Mouse (Mus musculus): ENCODE results near the gene Prdx1. TPM values are rescaled to one million over a fixed set of nuclear protein-coding genes. Genes with fewer than 3 reads are reported as not detected.
A peak's percentile ranks its signal among the peaks of the same experiment; 100 is the strongest.

Gene Prdx1
- polyA plus RNA-seq, 1 experiment from 2014 or later = 1,503 TPM

DNA sequence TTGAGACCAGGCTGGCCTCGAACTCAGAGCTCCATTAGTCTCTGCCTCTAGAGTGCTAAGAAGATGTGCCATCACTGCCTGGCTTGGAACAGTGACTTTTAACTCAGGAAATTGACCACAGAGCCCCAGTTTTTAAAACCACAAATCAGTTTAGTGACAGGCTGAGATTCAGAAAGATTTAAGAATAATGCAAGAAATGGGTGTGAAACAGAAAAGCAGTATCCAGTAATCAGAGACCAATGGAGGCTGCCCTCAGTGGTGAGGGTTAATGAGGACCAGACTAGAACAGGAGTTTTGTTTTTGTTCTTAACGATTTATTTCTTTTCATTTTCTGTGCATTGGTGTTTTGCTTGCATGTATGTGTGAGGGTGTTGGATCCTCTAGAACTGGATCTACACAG, 679 bp upstream of the Prdx1 start:
- H3K9ac ChIP-seq (ENCODE audit: low read depth, low read length) = peak overlapping the region; percentile 77; the same call in 1 of the 2 replicates
- peaks cover 20% of the 10 kb centered on the region for H3K36me3 ChIP-seq (ENCODE audit: control insufficient read depth, insufficient read depth, low read length)
- peak overlapping the region; percentile 95 for H3K27ac ChIP-seq (ENCODE audit: low read depth, low read length)
- peak overlapping the region; percentile 75 for H3K4me2 ChIP-seq (replicated peaks; ENCODE audit: low read depth, low read length)
- H3K27me3 ChIP-seq (ENCODE audit: control insufficient read depth, insufficient read depth, low read length) = no peaks in the 10 kb centered on the region
- H3K4me1 ChIP-seq (ENCODE audit: control insufficient read depth, insufficient read depth, low read length) = peaks cover 19% of the 10 kb centered on the region; the same call in 1 of the 2 replicates
- H3K9me3 ChIP-seq (ENCODE audit: control insufficient read depth, low read length) = no peaks in the 10 kb centered on the region
- 78% methylated on average over 2 of the region's 2 CpGs for WGBS
- ATAC-seq (ENCODE audit: low FRiP score, low TSS enrichment) = no peak
- no peak overlapping the region; the same call in 1 of the 2 replicates for H3K4me3 ChIP-seq (ENCODE audit: low read length)

- Histone ChIP-seq H3K9ac (ENCODE audit: low read depth, low read length) (peak overlapping the region; percentile 77; the same call in 1 of the 2 replicates), H3K36me3 (ENCODE audit: control insufficient read depth, insufficient read depth, low read length) (peaks cover 44% of the 10 kb centered on the region), H3K4me1 (ENCODE audit: control insufficient read depth, insufficient read depth, low read length) (peaks cover 19% of the 10 kb centered on the region; the same call in 1 of the 2 replicates), H3K4me2 (replicated peaks; ENCODE audit: low read depth, low read length) (peak overlapping the region; percentile 75), H3K9me3 (ENCODE audit: control insufficient read depth, low read length) (no peaks in the 10 kb centered on the region), H3K27ac (ENCODE audit: low read depth, low read length) (no peak overlapping the region), H3K4me3 (ENCODE audit: low read length) (peak overlapping the region; percentile 69), H3K27me3 (ENCODE audit: control insufficient read depth, insufficient read depth, low read length) (no peaks in the 10 kb centered on the region)
- no peak for ATAC-seq (ENCODE audit: low FRiP score, low TSS enrichment)
- 25% methylated on average over 1 of the region's 1 CpGs for WGBS
Observed at GRCm38 (mm10) chr4:116687041-116687440, 1.7 kb downstream of the Prdx1 start.

DNA sequence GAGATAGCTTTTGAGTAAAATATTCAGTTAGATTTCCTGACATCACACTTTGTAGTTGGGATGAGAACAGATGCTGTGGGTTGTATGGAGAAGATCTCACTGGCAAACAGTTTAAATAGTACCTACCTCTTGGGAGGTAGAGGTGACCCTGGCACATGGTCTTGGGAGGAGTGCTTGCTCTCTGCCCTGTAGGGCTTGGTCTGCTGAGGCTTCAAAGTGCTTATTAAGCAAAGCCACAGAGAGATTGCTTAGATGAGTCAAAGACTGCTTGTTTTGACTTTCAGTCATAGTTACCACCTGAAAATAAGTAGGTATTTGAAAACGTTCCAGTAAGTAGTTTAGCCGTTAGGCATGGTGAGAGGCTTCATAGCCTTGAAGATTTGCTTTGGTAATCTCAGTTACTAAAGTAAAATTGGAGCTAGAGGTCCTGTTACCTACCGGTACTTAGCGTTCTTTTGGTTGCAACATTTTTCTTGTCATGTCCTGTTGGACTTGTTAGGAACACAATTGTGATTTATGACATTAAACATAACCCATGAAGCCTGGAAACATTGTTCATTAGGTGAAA, 4.0 kb downstream of the Prdx1 start:
- peaks cover 19% of the 10 kb centered on the region; the same call in 1 of the 2 replicates for H3K4me1 ChIP-seq (ENCODE audit: control insufficient read depth, insufficient read depth, low read length)
- H3K9me3 ChIP-seq (ENCODE audit: control insufficient read depth, low read length) = no peaks in the 10 kb centered on the region
- WGBS = 86% methylated on average over 4 of the region's 4 CpGs
- H3K4me2 ChIP-seq (replicated peaks; ENCODE audit: low read depth, low read length) = no peak overlapping the region
- ATAC-seq (ENCODE audit: low FRiP score, low TSS enrichment) = no peak
- H3K27me3 ChIP-seq (ENCODE audit: control insufficient read depth, insufficient read depth, low read length) = no peaks in the 10 kb centered on the region
- H3K4me3 ChIP-seq (ENCODE audit: low read length) = no peak overlapping the region
- H3K36me3 ChIP-seq (ENCODE audit: control insufficient read depth, insufficient read depth, low read length) = peaks cover 66% of the 10 kb centered on the region
- no peak overlapping the region for H3K9ac ChIP-seq (ENCODE audit: low read depth, low read length)
- H3K27ac ChIP-seq (ENCODE audit: low read depth, low read length) = no peak overlapping the region

- Histone ChIP-seq H3K27me3 (ENCODE audit: control insufficient read depth, insufficient read depth, low read length) (no peaks in the 10 kb centered on the region), H3K27ac (ENCODE audit: low read depth, low read length) (no peak overlapping the region), H3K36me3 (ENCODE audit: control insufficient read depth, insufficient read depth, low read length) (peaks cover 88% of the 10 kb centered on the region), H3K9ac (ENCODE audit: low read depth, low read length) (no peak overlapping the region), H3K4me2 (replicated peaks; ENCODE audit: low read depth, low read length) (no peak overlapping the region), H3K9me3 (ENCODE audit: control insufficient read depth, low read length) (no peaks in the 10 kb centered on the region), H3K4me1 (ENCODE audit: control insufficient read depth, insufficient read depth, low read length) (peaks cover 7% of the 10 kb centered on the region; the same call in 1 of the 2 replicates), H3K4me3 (ENCODE audit: low read length) (no peak overlapping the region)
- no peak for ATAC-seq (ENCODE audit: low FRiP score, low TSS enrichment)
- WGBS = 92% methylated on average over 2 of the region's 2 CpGs
Observed at GRCm38 (mm10) chr4:116692146-116692545, 6.8 kb downstream of the Prdx1 start.

GRCm38 (mm10) chr4:116693785-116694184, 8.4 kb downstream of the Prdx1 start:
- Histone ChIP-seq H3K4me3 (ENCODE audit: low read length) (no peak overlapping the region), H3K4me1 (ENCODE audit: control insufficient read depth, insufficient read depth, low read length) (no peaks in the 10 kb centered on the region), H3K27me3 (ENCODE audit: control insufficient read depth, insufficient read depth, low read length) (no peaks in the 10 kb centered on the region), H3K4me2 (replicated peaks; ENCODE audit: low read depth, low read length) (no peak overlapping the region), H3K9ac (ENCODE audit: low read depth, low read length) (no peak overlapping the region), H3K27ac (ENCODE audit: low read depth, low read length) (no peak overlapping the region), H3K36me3 (ENCODE audit: control insufficient read depth, insufficient read depth, low read length) (peaks cover 91% of the 10 kb centered on the region), H3K9me3 (ENCODE audit: control insufficient read depth, low read length) (no peaks in the 10 kb centered on the region)
- WGBS = 86% methylated on average over 2 of the region's 2 CpGs
- ATAC-seq (ENCODE audit: low FRiP score, low TSS enrichment) = no peak

DNA sequence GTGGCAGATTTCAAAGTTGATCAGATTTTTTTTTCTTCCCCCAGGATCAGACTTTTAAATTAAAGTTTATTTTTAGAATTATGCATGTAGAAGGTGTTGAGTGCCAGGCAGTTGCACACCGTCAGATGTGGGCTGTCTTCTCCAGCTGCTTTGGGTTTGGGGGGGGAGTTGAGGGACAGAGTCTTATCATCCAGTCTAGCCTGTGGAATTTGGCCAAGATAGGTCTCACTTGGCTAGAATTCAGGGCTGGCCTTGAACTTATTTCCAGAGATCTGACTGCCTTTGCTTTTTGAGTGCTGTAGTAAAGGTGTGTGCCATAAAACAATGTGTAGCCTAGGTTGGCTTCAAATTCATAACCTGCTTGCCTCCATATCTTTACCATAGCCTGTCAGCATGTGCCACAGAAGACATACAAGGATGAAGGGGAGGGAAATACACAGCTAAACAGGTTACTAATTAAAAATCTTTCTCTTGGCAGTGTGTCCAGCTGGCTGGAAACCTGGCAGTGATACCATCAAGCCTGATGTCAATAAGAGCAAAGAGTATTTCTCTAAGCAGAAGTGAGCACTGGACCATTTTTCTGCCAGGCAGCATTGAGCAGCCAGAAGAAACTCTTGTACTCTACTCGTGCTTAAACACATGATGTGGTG, 13.5 kb downstream of the Prdx1 start:
- H3K27ac ChIP-seq (ENCODE audit: low read depth, low read length) = no peak overlapping the region
- H3K27me3 ChIP-seq (ENCODE audit: control insufficient read depth, insufficient read depth, low read length) = no peaks in the 10 kb centered on the region
- H3K4me2 ChIP-seq (replicated peaks; ENCODE audit: low read depth, low read length) = no peak overlapping the region
- WGBS = 95% methylated on average over 2 of the region's 2 CpGs
- H3K4me3 ChIP-seq (ENCODE audit: low read length) = no peak overlapping the region
- no peak overlapping the region for H3K9ac ChIP-seq (ENCODE audit: low read depth, low read length)
- H3K36me3 ChIP-seq (ENCODE audit: control insufficient read depth, insufficient read depth, low read length) = peaks cover 71% of the 10 kb centered on the region
- ATAC-seq (ENCODE audit: low FRiP score, low TSS enrichment) = no peak
- no peaks in the 10 kb centered on the region for H3K4me1 ChIP-seq (ENCODE audit: control insufficient read depth, insufficient read depth, low read length)
- H3K9me3 ChIP-seq (ENCODE audit: control insufficient read depth, low read length) = no peaks in the 10 kb centered on the region

- ATAC-seq (ENCODE audit: low FRiP score, low TSS enrichment) = no peak
- no peak overlapping the region for H3K4me3 ChIP-seq (ENCODE audit: low read length)
- no peak overlapping the region for H3K27ac ChIP-seq (ENCODE audit: low read depth, low read length)
- peaks cover 52% of the 10 kb centered on the region for H3K36me3 ChIP-seq (ENCODE audit: control insufficient read depth, insufficient read depth, low read length)
- no peaks in the 10 kb centered on the region for H3K9me3 ChIP-seq (ENCODE audit: control insufficient read depth, low read length)
- H3K27me3 ChIP-seq (ENCODE audit: control insufficient read depth, insufficient read depth, low read length) = no peaks in the 10 kb centered on the region
- H3K4me2 ChIP-seq (replicated peaks; ENCODE audit: low read depth, low read length) = no peak overlapping the region
- WGBS = 67% methylated on average over 1 of the region's 1 CpGs
- no peaks in the 10 kb centered on the region for H3K4me1 ChIP-seq (ENCODE audit: control insufficient read depth, insufficient read depth, low read length)
- H3K9ac ChIP-seq (ENCODE audit: low read depth, low read length) = no peak overlapping the region
Observed at GRCm38 (mm10) chr4:116700964-116701363, 15.6 kb downstream of the Prdx1 start.

- H3K4me2 ChIP-seq (replicated peaks; ENCODE audit: low read depth, low read length) = no peak overlapping the region
- H3K9ac ChIP-seq (ENCODE audit: low read depth, low read length) = no peak overlapping the region
- H3K27ac ChIP-seq (ENCODE audit: low read depth, low read length) = no peak overlapping the region
- no peaks in the 10 kb centered on the region for H3K27me3 ChIP-seq (ENCODE audit: control insufficient read depth, insufficient read depth, low read length)
- 0 out of 2 replicates have a peak, but pooled peaks cover 6% of the 10 kb centered on the region for H3K4me1 ChIP-seq (ENCODE audit: control insufficient read depth, insufficient read depth, low read length)
- H3K9me3 ChIP-seq (ENCODE audit: control insufficient read depth, low read length) = no peaks in the 10 kb centered on the region
- no peak for ATAC-seq (ENCODE audit: low FRiP score, low TSS enrichment)
- WGBS = 32% methylated on average over 6 of the region's 6 CpGs
- H3K4me3 ChIP-seq (ENCODE audit: low read length) = no peak overlapping the region
- peaks cover 30% of the 10 kb centered on the region for H3K36me3 ChIP-seq (ENCODE audit: control insufficient read depth, insufficient read depth, low read length)
Observed at GRCm38 (mm10) chr4:116703804-116704203, 18.5 kb downstream of the Prdx1 start.

DNA sequence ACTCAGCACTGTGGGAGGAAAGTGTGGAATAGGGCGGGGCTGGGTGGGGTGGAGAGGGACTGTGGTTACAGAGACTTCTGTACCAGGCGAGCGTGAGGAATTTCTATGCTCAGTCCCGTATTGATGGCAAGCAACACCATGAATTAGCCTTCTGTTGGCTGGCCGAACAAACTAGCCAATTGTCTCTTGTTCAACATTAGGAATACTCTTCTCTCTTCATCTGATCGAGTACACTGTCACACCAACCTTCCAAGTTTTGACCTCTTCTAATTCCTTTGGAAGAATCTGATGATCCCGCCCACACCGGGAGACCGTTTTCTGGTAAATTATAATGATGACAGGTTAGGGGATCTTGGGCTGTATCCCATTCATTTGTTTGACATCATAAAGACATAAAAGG, 22.3 kb downstream of the Prdx1 start:
- no peak overlapping the region for H3K27ac ChIP-seq (ENCODE audit: low read depth, low read length)
- peaks cover 7% of the 10 kb centered on the region for H3K36me3 ChIP-seq (ENCODE audit: control insufficient read depth, insufficient read depth, low read length)
- H3K4me1 ChIP-seq (ENCODE audit: control insufficient read depth, insufficient read depth, low read length) = 0 out of 2 replicates have a peak, but pooled peaks cover 6% of the 10 kb centered on the region
- peak overlapping the region; percentile 69 for H3K4me3 ChIP-seq (ENCODE audit: low read length)
- 18% methylated on average over 9 of the region's 9 CpGs for WGBS
- 0 out of 2 replicates have a peak, but pooled peaks have one; percentile 8 for ATAC-seq (ENCODE audit: low FRiP score, low TSS enrichment)
- no peaks in the 10 kb centered on the region for H3K27me3 ChIP-seq (ENCODE audit: control insufficient read depth, insufficient read depth, low read length)
- no peaks in the 10 kb centered on the region for H3K9me3 ChIP-seq (ENCODE audit: control insufficient read depth, low read length)
- peak overlapping the region; percentile 64 for H3K4me2 ChIP-seq (replicated peaks; ENCODE audit: low read depth, low read length)
- peak overlapping the region; percentile 65 for H3K9ac ChIP-seq (ENCODE audit: low read depth, low read length)
